Mouse (Mus musculus) heart, embryonic 13.5 days (tissue): ENCODE results near the gene Myo9a. TPM values are rescaled to one million over a fixed set of nuclear protein-coding genes. Genes with fewer than 3 reads are reported as not detected.
A peak's percentile ranks its signal among the peaks of the same experiment; 100 is the strongest.

ENCODE experiments used
- ATAC-seq: fragments of 200-750 bp; cut with Nextera tagmentation; 2 replicates; pipeline ENCODE4 v1.8.0; 2017; ENCODE audit warnings: moderate TSS enrichment; ENCODE audit not compliant: insufficient number of reproducible peaks, low FRiP score, low TSS enrichment; ENCODE audit errors: extremely low read depth
- H3K27ac ChIP-seq: fragments of 300-500 bp; sonication (generic); replicated peaks from 2 replicates; pipeline ENCODE4 v1.5.1; 2015; ENCODE audit warnings: moderate library complexity, mild to moderate bottlenecking, inconsistent platforms
- H3K27me3 ChIP-seq: fragments of 300-500 bp; sonication (generic); replicated peaks from 2 replicates; pipeline ENCODE4 v1.6.1; 2015; ENCODE audit warnings: mild to moderate bottlenecking, inconsistent platforms
- H3K36me3 ChIP-seq: fragments of 300-500 bp; sonication (generic); 2 replicates; pipeline ENCODE4 v1.6.1; 2015; ENCODE audit warnings: mild to moderate bottlenecking, inconsistent platforms
- H3K4me1 ChIP-seq: fragments of 300-500 bp; sonication (generic); 2 replicates; pipeline ENCODE4 v1.6.1; 2015; ENCODE audit warnings: inconsistent platforms
- H3K4me2 ChIP-seq: fragments of 300-500 bp; sonication (generic); 2 replicates; pipeline ENCODE4 v1.6.1; 2015; ENCODE audit warnings: inconsistent platforms, mild to moderate bottlenecking, moderate library complexity
- H3K4me3 ChIP-seq: fragments of 300-500 bp; sonication (generic); 2 replicates; pipeline ENCODE4 v1.5.1; 2015; ENCODE audit warnings: moderate library complexity, mild to moderate bottlenecking, inconsistent platforms
- H3K9ac ChIP-seq: fragments of 300-500 bp; sonication (generic); 2 replicates; pipeline ENCODE4 v1.6.1; 2015; ENCODE audit warnings: inconsistent platforms, mild to moderate bottlenecking, moderate library complexity
- H3K9me3 ChIP-seq: fragments of 300-500 bp; sonication (generic); 2 replicates; pipeline ENCODE4 v1.6.1; 2016; ENCODE audit warnings: inconsistent platforms
- WGBS: fragments of 180-500 bp; shearing (Covaris S2); methylation state at CpG from one replicate; pipeline ENCODE4 v1.1.7; 2015; ENCODE audit warnings: mixed read lengths; 5-methylcytosine and 5-hydroxymethylcytosine counted together
- polyA plus RNA-seq: library from polyadenylated mRNA; unstranded; fragments of >200 nt; fragmentation: Nextera tagmentation; extraction: Ambion mirVana; gene quantifications from 2 replicates; pipeline ENCODE4 v1.2.1, GENCODE M21; 2015

Gene Myo9a
- polyA plus RNA-seq, 1 experiment from 2014 or later = 7.1 TPM

DNA sequence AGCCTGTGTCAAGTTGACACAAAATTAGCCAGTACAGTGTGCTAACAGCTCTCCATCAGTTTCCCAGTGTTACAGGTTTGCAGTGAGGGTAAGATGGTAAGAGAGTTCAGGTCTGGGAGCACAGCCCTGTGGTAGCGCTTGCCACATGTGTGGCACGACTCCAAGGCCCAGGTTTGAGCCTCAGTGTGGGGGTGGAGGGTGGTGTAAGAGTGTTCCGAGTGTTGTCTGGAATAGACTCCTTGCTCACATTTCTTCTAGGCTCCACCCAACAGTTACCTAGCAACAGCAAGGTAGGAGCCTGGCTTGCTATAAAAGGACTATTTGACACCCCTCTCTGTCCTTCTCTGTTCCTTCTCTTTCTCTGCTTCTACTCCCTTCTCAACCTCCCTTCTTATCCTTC is 213.7 kb downstream of the Myo9a start:
- ATAC-seq = no peak
- H3K4me1 ChIP-seq = peaks cover 22% of the 10 kb centered on the region
- WGBS = 53% methylated on average over 3 of the region's 3 CpGs
- H3K36me3 ChIP-seq = no peaks in the 10 kb centered on the region
- H3K4me2 ChIP-seq = no peak overlapping the region
- H3K9ac ChIP-seq = no peak overlapping the region
- H3K4me3 ChIP-seq = no peak overlapping the region
- no peak overlapping the region for H3K27ac ChIP-seq
- H3K27me3 ChIP-seq = peaks cover 4% of the 10 kb centered on the region; the same call in 1 of the 2 replicates
- H3K9me3 ChIP-seq = no peaks in the 10 kb centered on the region

GRCm38 (mm10) chr9:59965046-59965445 is 214.3 kb downstream of the Myo9a start:
- Histone ChIP-seq H3K4me1 (peaks cover 22% of the 10 kb centered on the region), H3K27ac (no peak overlapping the region), H3K36me3 (no peaks in the 10 kb centered on the region), H3K4me2 (no peak overlapping the region), H3K4me3 (no peak overlapping the region), H3K9ac (no peak overlapping the region), H3K27me3 (peaks cover 4% of the 10 kb centered on the region; the same call in 1 of the 2 replicates), H3K9me3 (no peaks in the 10 kb centered on the region)
- ATAC-seq = no peak
- 41% methylated on average over 10 of the region's 10 CpGs for WGBS

DNA sequence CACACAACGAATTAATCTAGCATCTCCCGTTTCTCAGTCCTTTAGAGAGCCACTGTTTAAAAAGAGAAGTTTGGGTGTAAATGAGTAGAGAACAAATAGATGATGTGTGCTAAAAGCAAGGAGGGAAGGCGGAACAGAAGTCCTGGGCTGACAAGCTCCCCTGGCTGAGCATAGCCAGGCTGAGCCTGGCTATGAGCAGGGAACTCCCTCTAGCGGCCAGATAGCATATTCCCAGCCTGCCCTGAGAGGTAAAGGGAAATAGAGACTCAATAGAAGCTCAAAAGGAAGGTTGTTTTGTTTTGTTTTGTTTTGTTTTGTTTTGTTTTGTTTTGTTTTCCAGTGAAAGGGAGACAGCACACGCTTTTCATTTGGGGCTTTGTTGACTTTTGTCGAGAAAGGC is 218.7 kb downstream of the Myo9a start:
- Histone ChIP-seq H3K4me2 (no peak overlapping the region), H3K4me1 (peaks cover 28% of the 10 kb centered on the region), H3K36me3 (no peaks in the 10 kb centered on the region), H3K9ac (no peak overlapping the region), H3K9me3 (no peaks in the 10 kb centered on the region), H3K4me3 (no peak overlapping the region), H3K27ac (no peak overlapping the region), H3K27me3 (no peaks in the 10 kb centered on the region)
- ATAC-seq = no peak
- 28% methylated on average over 6 of the region's 6 CpGs for WGBS

GRCm38 (mm10) chr9:59971263-59971662 is 220.6 kb downstream of the Myo9a start:
- ATAC-seq = no peak
- peaks cover 14% of the 10 kb centered on the region for H3K4me1 ChIP-seq
- no peaks in the 10 kb centered on the region for H3K27me3 ChIP-seq
- H3K9me3 ChIP-seq = no peaks in the 10 kb centered on the region
- H3K4me2 ChIP-seq = no peak overlapping the region
- H3K36me3 ChIP-seq = no peaks in the 10 kb centered on the region
- no peak overlapping the region for H3K27ac ChIP-seq
- WGBS = 57% methylated on average over 4 of the region's 4 CpGs
- peak overlapping the region; percentile 50; the same call in 1 of the 2 replicates for H3K9ac ChIP-seq
- no peak overlapping the region for H3K4me3 ChIP-seq

Other genes starting within 250 kb of the Myo9a start
- 74.6 and 77.5 TPM in 2 replicates for gene Hexa, start 211.4 kb upstream of the Myo9a start, polyA plus RNA-seq
- gene Tmem202, start 211.0 kb upstream of the Myo9a start, polyA plus RNA-seq = 0.32 and 0.36 TPM in 2 replicates
- gene Celf6, start 173.0 kb upstream of the Myo9a start, polyA plus RNA-seq = 0.11 and 0.23 TPM in 2 replicates
- gene Parp6, start 133.6 kb upstream of the Myo9a start, polyA plus RNA-seq = 16.6 and 18.1 TPM in 2 replicates
- gene Pkm, start 94.5 kb upstream of the Myo9a start, polyA plus RNA-seq = 1,816 and 1,974 TPM in 2 replicates
- gene Gramd2, start 70.8 kb upstream of the Myo9a start, polyA plus RNA-seq = 0.24 and 0.29 TPM in 2 replicates
- gene Senp8, start 186 bp upstream of the Myo9a start, polyA plus RNA-seq = 8.9 and 11.1 TPM in 2 replicates
- not detected in 2 replicates for gene Nr2e3, start 209.8 kb downstream of the Myo9a start, polyA plus RNA-seq